ENCODE assay signal across 20 mouse cellular contexts in the genomic region with DNA sequence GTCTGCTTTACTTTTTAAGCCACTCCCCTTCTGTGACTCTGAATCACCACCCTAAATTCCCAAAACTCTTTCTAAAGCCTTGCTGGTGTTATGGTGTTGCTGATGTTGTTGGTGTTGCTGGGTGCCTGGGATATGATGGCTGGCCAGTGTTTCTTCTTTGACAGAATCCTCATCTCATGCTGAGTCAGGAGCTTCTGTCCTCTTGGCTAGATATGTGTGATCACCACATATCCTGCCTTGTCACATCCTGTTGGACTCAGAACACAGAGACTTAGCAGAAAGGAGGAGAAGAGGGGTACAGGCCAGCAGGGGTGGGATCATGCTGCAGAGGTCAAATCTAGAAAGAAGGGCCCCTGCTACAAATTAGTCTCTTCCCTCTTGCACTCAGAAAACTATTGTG. TPM values are rescaled to one million over a fixed set of nuclear protein-coding genes. Genes with fewer than 3 reads are reported as not detected.
"Had no signal": no experiment of that assay in that cellular context is flagged by ENCODE, and none has a peak within 500 bp of the region (broad histone marks: within the 10 kb centered on the region; RNA-seq: fewer than 3 reads in every experiment).

No protein-coding gene starts in this region.

- H3K36me3 ChIP-seq: limb, embryonic 15.5 days; liver, embryonic 12.5 days; midbrain, embryonic 10.5 days; midbrain, embryonic 12.5 days; neural tube, embryonic 13.5 days; neural tube, embryonic 15.5 days had no signal

- DNase-seq: lung, postnatal 36 days; midbrain, embryonic 14.5 days; retina, postnatal 1 day; right cerebral cortex, adult 18-20 months; right cerebral cortex, postnatal 25 days; right cerebral cortex, postnatal 4 days; spleen, adult 18-20 months; thymus, adult 18-20 months; thymus, postnatal 14 days; thymus, postnatal 36 days had no signal

- H3K4me2 ChIP-seq: limb, embryonic 15.5 days; liver, embryonic 12.5 days; midbrain, embryonic 12.5 days; neural tube, embryonic 13.5 days; neural tube, embryonic 15.5 days had no signal

- H3K27ac ChIP-seq: limb, embryonic 15.5 days; liver, embryonic 12.5 days; liver, embryonic 14.5 days; midbrain, embryonic 10.5 days; midbrain, embryonic 12.5 days; neural tube, embryonic 13.5 days; neural tube, embryonic 15.5 days had no signal

- H3K4me1 ChIP-seq: liver, embryonic 12.5 days; midbrain, embryonic 12.5 days; neural tube, embryonic 15.5 days had no signal

- H3K9me3 ChIP-seq: limb, embryonic 15.5 days; liver, embryonic 12.5 days; midbrain, embryonic 10.5 days; midbrain, embryonic 12.5 days; neural tube, embryonic 13.5 days; neural tube, embryonic 15.5 days had no signal

- H3K9ac ChIP-seq: limb, embryonic 15.5 days; liver, embryonic 12.5 days; liver, embryonic 14.5 days; midbrain, embryonic 12.5 days; neural tube, embryonic 13.5 days; neural tube, embryonic 15.5 days had no signal

- ATAC-seq: liver, embryonic 12.5 days; midbrain, embryonic 16.5 days had no signal

- H3K27me3 ChIP-seq: liver, embryonic 12.5 days; neural tube, embryonic 13.5 days; neural tube, embryonic 15.5 days had no signal

- H3K4me3 ChIP-seq: limb, embryonic 15.5 days; liver, embryonic 12.5 days; midbrain, embryonic 10.5 days; midbrain, embryonic 12.5 days; myocyte; neural tube, embryonic 13.5 days; neural tube, embryonic 15.5 days had no signal

RNA-seq across cellular contexts. Expression of gene Trabd2b, which starts 40.9 kb away (rescaled TPM):
- total RNA-seq: megakaryocyte-erythroid progenitor cell, adult 5-6 weeks had no signal
